Mouse (Mus musculus) hematopoietic stem cell, adult 5-6 weeks (primary cell): ENCODE data around the gene Usp37. TPM values are rescaled to one million over a fixed set of nuclear protein-coding genes. Genes with fewer than 3 reads are reported as not detected.
A peak's percentile ranks its signal among the peaks of the same experiment; 100 is the strongest.

Experiments used
- ATAC-seq, 2 experiments: fragments of 125-278 bp in 1 of 2; replicated peaks in 1 of 2; 2 replicates each; pipeline ENCODE4 v1.8.0; 2016 to 2017; ENCODE audit warnings: inconsistent platforms in 2 of 2, mild to moderate bottlenecking in 2 of 2, moderate number of reproducible peaks in 2 of 2, low read depth in 1 of 2, moderate TSS enrichment in 1 of 2; ENCODE audit not compliant: low FRiP score in 2 of 2, poor library complexity in 2 of 2, severe bottlenecking in 2 of 2, insufficient read depth in 1 of 2, low TSS enrichment in 1 of 2
- total RNA-seq: library from RNA; stranded (forward); fragments of 172-1452, 232-1000 nt; gene quantifications from 2 replicates; pipeline ENCODE4 v1.2.3, GENCODE M21; 2017

Usp37 gene
- total RNA-seq, 1 experiment from 2014 or later = 63.0 TPM

DNA sequence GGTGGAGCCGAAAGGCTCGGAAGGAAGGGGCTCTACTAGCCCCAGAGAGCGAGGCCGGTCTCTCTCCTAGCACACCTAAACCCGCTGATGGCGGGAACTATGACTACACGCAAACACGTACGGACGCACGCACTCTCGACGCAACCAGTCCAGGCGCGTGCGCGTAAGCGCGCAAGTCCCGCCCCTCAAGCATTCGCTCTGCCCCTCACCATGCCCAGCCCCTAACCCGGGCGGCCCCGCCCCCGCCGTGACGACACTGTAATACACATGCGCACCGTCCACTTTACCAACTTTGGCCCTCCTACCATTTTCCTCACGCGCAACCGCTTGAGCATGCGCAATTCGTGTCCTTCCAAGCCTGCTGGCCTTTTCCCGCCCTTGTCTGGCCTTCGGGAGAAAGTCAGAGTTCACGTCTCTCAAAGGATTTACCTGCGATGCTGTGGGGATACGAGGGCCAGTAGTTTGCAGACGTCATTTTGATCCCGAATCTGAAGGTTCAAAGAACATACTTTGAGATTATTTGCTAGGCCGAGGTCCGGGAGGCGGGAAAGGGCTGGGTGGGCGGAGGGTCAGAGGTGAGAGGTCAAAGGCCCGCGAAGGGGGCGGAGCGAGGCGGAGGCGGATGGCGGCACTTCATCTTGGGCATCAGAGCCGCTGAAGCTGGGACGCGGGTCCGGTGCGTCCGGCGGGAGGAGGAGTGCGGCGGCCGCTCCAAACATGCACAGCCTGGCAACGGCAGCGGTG is 38.2 kb downstream of the Usp37 start, which contains the start of gene Cnot9:
Gene Cnot9 (plus strand): TSS at position 338 of the 744 bp plus-strand sequence.
- peak; percentile 95 to 96 for ATAC-seq

DNA sequence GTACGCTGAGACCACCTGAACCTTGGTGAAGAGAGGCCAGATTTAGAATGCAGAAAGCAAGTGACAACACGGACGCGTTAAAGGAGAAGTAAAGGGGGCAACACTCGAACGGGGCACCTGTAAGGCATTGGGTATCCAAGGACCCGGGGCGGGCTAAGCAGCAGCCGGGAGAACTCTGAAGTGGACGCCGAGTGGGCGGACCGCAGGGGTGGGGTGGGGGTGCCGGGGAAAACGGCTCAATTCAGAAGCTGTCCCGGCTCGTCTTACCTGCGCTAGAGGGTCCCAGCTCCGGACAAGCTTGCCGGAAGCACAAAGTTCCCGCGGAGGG is 38.7 kb downstream of the Usp37 start:
- peak; percentile 14 to 43 for ATAC-seq

DNA sequence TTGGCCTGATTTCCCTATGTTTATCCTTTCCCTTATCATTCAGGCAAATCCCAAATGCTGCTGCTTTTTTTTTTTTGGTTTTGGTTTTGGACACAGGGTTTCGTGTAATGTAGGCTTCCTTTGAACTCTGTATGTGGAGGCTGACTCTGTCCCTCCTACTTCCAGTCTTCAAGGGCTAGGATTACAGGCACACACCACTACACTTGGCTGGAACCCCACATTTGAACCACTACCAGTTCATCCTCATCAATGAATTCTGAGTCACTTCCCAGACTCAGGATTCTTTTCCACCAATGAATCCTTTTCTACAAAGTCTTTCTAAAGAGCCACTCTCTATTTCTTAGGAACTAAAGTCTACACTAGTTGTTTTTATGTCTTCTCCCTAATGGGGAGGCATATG is 43.0 kb downstream of the Usp37 start:
- ATAC-seq = no peak

DNA sequence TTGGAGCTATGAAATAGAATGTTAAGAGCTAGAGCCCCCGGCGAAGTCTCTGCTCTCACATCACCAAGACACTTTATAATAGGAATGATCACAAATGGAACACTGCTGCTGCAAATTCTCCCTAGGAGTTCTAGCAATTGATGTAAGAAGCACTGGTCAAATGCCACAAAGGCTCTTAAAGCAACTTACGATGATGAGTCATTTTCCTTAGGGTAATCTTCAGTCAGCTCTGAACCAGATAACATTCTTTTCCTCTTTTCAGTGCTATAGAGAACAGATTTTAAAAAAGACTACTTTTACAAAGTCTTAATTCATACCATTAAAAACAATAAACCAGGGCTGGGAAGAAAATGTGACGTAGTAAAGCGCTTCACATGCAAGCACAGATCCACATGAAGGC is 58.3 kb downstream of the Usp37 start:
- no peak for ATAC-seq

DNA sequence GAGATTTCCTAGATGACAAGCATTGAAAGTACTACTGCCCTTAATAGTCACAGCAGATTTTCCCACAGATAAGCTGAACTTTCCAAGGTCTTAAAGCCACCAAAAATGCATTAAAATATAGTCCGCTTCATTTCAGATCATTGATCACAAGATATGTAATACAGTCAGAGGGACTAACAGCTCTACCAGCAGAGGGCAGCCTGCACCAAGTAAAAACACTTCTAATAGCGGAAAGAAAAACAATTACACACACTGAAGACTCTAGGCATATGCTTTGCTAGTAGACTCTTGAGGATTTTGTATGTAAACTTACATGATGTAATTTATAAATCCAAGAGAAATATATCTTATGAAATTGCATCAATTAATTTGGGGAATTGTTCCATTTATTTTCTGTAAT is 83.8 kb downstream of the Usp37 start:
- ATAC-seq = peak in 1 of 2 experiments; percentile 22; a peak in 1 of 4 replicates

DNA sequence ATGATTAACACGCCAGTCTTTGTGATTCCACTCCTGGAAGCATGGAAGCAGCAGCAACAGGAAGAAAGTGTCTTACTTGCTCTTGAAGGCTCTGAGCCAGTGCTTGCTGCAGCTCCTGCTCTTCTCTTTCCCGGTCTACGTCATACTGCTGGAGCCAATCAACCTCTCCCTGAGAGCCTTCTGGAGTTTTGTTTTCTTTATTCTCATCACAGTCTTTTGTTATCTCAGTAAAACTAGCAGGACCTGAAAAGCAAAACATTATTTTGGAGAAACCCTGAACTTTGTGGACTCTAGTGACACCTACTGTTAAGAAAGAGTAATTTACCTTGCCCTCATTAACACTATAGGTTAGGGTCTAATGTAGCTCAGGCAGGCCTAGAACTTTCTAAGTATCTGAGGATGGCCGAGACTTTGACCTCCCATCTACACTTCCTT is 91.5 kb downstream of the Usp37 start:
- ATAC-seq = peak; percentile 56 to 62

DNA sequence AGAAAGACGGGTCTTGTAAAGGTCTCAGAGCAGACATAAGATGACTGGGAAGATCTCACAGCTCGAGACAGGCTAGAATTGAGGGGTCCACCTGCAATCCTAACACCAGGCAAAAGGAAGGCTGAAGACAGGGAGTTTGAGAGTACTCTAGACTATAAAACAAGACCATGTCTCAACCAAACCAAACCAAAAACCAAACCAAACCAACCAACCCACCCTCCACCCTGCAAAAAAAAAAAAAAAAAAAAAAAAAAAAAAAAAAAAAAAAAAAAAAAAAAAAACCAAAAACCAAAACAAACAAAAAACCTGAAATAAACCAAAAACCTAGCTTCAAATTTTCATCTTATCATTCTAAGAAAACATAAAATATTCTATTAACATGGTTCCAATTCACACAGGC is 99.5 kb downstream of the Usp37 start:
- no peak for ATAC-seq

DNA sequence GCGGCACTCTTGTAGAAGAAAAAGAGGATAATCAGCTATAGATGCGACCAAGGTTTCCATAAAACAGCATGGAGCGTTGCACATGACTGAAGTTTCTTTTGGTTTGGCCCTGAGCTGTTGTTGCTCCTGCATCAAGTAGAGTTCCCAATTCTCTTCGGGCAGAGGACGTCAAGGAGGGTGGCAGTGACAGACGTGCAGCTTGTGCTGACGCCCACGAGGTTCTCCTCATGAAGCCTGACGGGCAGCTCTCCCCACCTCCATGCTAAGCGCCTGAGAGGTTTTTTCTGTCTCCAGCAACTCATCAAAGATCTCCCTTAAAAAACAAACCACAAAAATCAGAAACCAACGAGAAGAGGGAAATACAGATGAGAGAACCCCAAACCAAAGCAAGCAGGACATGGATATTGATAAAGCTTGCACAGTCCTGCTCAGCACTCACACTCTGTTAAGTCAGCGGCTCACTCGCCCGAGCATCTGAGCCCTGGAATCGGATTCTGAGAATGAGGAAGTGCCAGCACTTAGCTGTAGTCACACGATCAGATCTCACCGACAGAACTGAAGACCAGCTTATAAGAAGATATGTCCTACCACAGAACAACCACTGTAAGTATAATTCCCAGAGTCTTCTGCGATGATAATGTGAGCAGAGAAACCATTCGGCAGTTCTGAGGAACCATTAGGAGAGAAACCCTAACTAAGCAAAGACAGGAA is 104.8 kb downstream of the Usp37 start:
- ATAC-seq = no peak

DNA sequence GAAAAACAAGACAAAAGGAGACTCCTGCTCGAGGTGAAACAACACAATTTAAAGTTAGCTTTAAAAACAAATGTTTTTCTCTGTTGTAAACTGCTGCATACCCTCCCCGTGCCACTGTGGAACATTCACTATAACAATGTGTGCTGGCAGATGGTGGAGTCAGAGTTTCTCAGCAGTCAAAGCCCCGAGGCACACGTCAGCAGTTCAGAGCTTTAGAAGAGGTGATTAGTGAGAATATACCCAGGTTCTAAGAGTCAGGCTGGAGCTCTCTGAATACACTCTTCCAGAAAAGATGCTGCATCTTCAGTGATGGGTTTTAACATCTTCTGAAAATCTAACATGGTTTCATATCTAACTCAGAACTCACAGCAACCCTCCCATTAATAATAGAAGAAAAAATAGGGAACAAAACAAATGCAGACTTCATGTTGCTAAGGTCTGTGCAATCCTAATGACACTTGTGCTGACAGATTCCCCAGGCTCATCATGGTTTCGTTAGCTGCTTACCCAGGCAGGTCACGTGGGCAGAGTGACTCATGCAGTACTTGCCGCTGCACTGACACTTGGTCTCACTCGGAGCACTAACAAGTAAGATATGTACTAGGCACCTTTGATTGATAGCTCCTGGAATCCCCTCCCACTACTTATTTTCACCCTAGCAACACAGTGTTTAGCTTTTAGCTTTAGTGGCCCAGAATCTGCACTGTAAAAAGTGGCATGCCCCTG is 106.2 kb downstream of the Usp37 start:
- ATAC-seq = no peak

DNA sequence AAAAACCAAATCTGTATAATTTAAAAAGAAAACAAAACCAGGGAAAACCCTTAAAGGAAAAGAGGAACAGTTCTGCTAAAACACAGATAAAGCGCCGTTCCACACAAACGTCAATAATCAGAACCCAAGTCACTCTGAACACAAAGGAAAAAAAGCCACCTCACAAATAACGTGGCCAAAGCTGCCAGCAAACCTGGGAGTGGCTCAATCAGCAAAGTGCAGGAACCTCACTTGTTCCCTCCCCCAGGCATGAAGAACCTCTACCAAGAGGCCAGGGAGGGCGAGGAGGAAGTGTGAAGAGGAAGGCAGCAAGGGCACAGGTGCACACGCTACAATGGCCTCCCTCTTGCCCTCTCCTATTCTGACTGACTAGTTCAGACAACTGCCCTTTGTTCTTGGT is 108.5 kb downstream of the Usp37 start:
- ATAC-seq = peak; percentile 69 to 80

DNA sequence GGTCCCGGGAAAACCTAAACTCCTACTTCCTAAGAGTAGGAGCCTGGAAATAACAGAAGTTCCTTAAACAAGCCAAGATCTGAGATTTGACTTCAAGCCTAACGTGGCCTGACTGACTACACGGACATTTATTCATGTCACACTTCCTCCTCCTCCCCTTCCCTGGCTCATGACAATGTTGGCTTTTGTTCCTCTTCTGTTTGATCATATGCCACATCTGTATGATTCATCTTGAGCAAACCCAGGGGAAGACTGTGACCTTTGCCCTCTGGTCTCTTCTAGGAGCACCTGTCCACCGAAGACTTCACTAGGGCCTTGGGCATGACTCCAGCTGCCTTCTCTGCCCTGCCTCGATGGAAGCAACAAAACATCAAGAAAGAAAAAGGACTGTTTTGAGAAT is 109.5 kb downstream of the Usp37 start:
- ATAC-seq = no peak

DNA sequence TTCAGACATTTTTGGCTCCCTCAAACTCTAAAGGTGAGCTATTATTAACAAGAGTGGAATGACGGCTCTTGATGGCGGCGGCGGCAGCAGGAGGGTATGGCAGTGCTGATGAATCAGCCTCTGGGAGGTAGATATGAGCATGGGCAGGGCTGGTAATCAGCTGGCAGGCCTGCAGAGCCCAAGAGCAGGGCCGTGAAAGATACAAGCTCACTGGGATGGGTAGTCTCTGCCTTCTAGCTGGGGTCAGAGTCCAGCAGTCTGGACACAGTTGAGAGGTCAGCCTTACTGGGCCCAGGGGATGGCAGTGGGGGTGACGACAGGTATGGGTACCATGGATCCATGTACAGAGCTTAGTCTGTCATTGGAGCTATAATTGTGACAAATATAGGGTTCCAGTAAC is 110.9 kb downstream of the Usp37 start:
- no peak for ATAC-seq

DNA sequence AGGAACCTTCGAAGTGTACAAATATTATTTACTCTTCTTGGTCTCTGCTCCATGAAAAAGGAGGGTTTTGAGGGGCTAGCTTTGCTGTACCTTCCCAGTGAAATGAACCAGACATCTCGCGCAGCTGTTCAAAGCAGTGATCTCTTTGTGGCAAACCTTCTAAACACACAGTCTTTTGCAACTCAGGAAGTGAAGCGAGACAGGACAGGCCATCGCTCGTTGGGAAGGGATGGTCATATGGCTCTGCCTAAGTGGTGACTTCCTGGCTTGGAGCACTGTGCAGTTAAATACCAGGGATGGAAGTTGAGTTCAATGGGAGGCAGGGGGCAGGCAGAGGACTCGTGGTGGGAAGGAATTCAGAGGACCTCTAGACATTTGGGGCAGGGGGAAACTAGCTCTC is 118.2 kb downstream of the Usp37 start:
- ATAC-seq = no peak

DNA sequence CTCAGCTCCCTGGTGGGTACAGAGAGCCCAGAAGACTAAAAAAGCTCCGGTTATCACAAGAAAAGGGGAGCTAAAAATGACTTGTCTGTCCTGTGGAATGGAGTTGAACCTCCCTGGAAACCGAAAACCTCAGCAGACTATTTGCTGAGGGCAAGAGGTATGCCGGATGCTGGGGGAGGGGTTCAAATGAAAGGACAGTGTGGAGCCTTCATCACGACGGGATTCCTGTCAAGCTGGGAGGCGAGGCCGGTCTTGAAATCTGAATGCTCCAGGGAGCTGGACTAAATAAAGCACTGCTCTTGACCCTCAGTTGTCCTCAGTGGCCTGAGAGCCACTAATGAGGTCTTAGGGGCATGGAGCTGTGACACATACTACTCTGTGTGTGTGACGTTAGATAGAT is 120.9 kb downstream of the Usp37 start:
- no peak for ATAC-seq

DNA sequence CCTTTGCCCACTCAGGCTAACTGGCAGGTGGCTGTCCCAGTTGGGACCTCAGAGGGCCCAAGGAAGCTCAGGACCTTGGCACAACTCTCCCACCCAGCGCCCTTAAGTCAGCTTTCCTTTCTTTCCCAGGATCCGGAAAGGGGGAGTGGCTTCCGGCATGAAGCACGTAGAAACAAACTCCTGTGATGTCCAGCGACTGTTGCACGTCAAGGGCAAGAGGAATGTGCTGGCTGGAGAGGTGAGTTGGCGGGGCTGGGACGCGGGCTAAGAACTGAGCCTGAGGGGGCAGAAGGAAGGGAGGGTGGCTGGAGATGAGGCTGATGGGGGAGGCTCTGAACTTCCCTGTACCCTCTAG is 124.7 kb downstream of the Usp37 start:
- no peak for ATAC-seq

DNA sequence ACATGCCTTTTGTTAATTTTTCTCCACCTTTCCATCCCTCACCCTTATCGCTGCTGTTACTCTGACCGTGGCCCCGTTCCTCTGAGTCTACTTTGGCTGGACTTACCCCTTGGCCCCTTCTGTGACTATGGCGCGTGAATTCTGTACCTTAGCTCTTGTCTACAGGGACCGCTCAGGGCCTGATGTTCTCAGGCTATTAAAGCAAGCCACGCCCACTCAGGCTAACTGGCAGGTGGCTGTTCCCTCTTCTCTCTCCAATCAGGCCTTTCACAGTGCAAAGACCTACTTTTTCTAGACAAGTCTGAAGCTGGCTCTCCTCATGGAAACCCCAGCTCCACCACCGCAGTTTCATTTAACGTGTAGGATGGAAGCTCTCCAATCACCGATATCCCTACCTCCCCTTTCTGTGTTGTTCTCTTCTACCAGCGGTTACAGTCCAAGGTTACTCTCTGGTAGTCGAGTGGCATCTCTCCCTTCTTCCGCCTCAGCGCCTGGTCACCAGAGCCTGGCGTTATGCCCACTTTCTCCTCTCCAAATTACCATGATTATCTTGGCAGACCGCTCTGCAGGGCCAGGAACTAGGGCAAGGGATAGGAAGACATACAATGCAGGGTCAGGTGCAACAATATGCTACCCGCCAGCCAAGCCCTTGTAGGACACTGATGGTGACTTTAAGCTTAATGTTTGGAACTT is 125.2 kb downstream of the Usp37 start:
- no peak for ATAC-seq

DNA sequence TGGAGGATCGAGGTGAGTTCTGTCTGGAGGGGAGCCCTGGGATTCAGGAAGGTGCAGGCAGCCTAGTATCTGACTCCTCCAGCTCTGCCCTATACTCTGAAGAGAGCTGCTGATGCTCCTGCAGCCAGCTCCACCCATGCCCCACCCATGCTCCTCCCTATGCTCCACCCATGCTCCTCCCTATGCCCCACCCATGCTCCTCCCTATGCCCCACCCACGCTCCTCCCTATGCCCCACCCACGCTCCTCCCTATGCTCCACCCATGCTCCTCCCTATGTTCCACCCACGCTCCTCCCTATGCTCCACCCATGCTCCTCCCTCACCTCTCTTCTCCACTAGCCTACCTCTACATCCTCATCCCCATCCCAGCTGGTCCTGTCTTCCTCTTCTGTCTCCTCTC is 128.9 kb downstream of the Usp37 start:
- ATAC-seq = peak; percentile 22 to 56; a peak in 1 of 4 replicates

DNA sequence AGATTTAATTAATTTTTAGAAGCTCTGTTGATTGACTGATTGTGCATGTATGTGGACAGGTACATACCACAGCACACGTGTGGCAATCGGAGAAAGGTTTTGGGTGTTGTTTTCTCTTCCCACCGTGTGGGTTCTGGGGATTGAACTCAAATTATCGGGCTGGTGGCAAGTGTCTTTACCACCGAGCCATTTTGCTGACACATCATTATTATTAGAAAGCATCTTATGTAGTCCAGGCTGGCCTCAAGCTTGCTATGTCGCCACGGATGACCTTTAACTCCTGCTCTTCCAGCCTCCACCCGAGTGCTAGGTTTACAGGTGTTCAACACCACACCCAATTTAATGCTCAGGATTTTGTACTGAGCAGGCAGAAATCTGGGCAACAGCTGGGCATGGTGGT is 131.4 kb downstream of the Usp37 start:
- no peak for ATAC-seq
